Mouse (Mus musculus) B cell, adult 62 days (primary cell): ENCODE measurements around the gene Mlh1. TPM values are rescaled to one million over a fixed set of nuclear protein-coding genes. Genes with fewer than 3 reads are reported as not detected.

Source experiments
- total RNA-seq: library from RNA; stranded (reverse); gene quantifications from 4 replicates; pipeline ENCODE4 v1.2.4, GENCODE M21; 2023

Mlh1 gene
- total RNA-seq, result 48.2 to 58.9 TPM (median 53.2 TPM) in 4 replicates

DNA sequence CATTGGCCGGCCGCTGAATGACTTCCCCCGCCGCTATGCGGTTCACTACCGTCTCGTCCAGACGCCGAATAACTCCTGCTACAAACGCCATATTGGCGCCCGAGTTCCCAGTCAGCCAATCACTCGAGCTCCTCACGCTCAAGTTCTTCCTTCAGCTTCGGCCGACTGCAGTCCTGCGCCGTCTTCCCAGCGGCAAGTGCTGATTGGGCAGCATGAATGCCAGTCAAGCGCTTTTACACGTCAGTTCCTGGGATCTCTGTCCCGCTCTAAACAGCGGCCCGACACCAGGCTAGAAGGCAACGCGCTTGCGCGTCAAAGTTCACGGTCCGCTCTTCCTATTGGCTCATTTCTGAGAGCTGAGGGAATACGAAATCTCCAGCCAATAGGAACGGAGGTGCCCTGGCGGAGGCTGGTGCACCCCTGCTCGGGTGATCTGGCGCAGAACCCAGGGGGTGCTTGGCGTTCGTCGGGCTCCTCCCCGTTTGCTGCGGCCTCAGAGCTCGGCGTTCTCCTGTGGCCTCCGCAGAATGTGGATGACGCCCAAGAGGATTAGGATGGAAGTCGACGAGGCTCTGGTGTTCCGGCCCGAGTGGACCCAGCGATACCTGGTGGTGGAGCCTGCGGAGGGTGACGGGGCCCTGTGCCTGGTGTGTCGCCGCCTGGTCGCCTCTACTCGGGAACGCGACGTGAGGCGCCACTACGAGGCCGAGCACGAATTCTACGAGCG lies at the start of gene Mlh1, which contains the start of gene Epm2aip1:
Gene Mlh1 (minus strand): TSS at position 358 of the 727 bp plus-strand sequence.
Gene Epm2aip1 (plus strand): TSS at position 496 of the 727 bp plus-strand sequence.

GRCm38 (mm10) chr9:111311031-111311842 lies 39.6 kb upstream of the Mlh1 start, which contains the start of gene Trank1:
Gene Trank1 (plus strand): TSS chr9:111311739.

Other genes with a start within 250 kb of the Mlh1 start
- gene Ccrl2, start 214.3 kb downstream of the Mlh1 start, total RNA-seq, result 3.0 to 6.5 TPM (median 5.7 TPM) in 4 replicates
- gene Lrrfip2, start 154.2 kb downstream of the Mlh1 start, total RNA-seq, result 30.4 to 39.2 TPM (median 35.3 TPM) in 4 replicates
- gene Epm2aip1, start 138 bp upstream of the Mlh1 start, total RNA-seq, result 26.4 to 29.3 TPM (median 27.8 TPM) in 4 replicates
- not detected in 4 replicates for gene Trank1, start 39.9 kb upstream of the Mlh1 start, total RNA-seq
- gene Dclk3, start 167.3 kb upstream of the Mlh1 start, total RNA-seq, result not detected in 4 replicates